Mouse (Mus musculus) forebrain, embryonic 11.5 days (tissue): ENCODE measurements around the gene Zfand2b. TPM values are rescaled to one million over a fixed set of nuclear protein-coding genes. Genes with fewer than 3 reads are reported as not detected.

Experiments used
- ATAC-seq: fragments of 200-750 bp; cut with Nextera tagmentation; replicated peaks from 2 replicates; pipeline ENCODE4 v1.8.0; 2017; ENCODE audit warnings: moderate TSS enrichment; ENCODE audit not compliant: low FRiP score
- DNase-seq: peaks from one replicate; pipeline ENCODE4 v3.0.0-alpha.2; 2017; ENCODE audit warnings: low spot score
- H3K27ac ChIP-seq: fragments of 300-500 bp; sonication (generic); 2 replicates; pipeline ENCODE4 v1.5.1; 2014; ENCODE audit warnings: low read depth, low read length
- H3K27me3 ChIP-seq: fragments of 300-500 bp; sonication (generic); 2 replicates; pipeline ENCODE4 v1.6.1; 2014; ENCODE audit warnings: mild to moderate bottlenecking, low read length, mixed read lengths; ENCODE audit not compliant: control insufficient read depth, insufficient read depth
- H3K36me3 ChIP-seq: fragments of 300-500 bp; sonication (generic); 2 replicates; pipeline ENCODE4 v1.6.1; 2014; ENCODE audit warnings: mild to moderate bottlenecking, low read length, moderate library complexity, mixed read lengths; ENCODE audit not compliant: control insufficient read depth, insufficient read depth
- H3K4me1 ChIP-seq: fragments of 300-500 bp; sonication (generic); replicated peaks from 2 replicates; pipeline ENCODE4 v1.6.1; 2014; ENCODE audit warnings: low read length, mixed read lengths; ENCODE audit not compliant: control insufficient read depth, insufficient read depth
- H3K4me2 ChIP-seq: fragments of 300-500 bp; sonication (generic); 2 replicates; pipeline ENCODE4 v1.6.1; 2014; ENCODE audit warnings: low read depth, mild to moderate bottlenecking, low read length, moderate library complexity, mixed read lengths; ENCODE audit not compliant: severe bottlenecking
- H3K4me3 ChIP-seq: fragments of 300-500 bp; sonication (generic); 2 replicates; pipeline ENCODE4 v1.5.1; 2014; ENCODE audit warnings: low read depth, low read length
- H3K9ac ChIP-seq: fragments of 300-500 bp; sonication (generic); 2 replicates; pipeline ENCODE4 v1.6.1; 2014; ENCODE audit warnings: low read length
- H3K9me3 ChIP-seq: fragments of 300-500 bp; sonication (generic); 2 replicates; pipeline ENCODE4 v1.6.1; 2016; ENCODE audit warnings: low read length, mixed read lengths; ENCODE audit not compliant: control insufficient read depth
- WGBS: fragments of 180-500 bp; shearing (Covaris S2); extraction: QIAGEN DNeasy Blood & Tissue Kit; methylation state at CpG from one replicate; pipeline ENCODE4 v1.1.7; 2014; 5-methylcytosine and 5-hydroxymethylcytosine counted together
- polyA plus RNA-seq: library from polyadenylated mRNA; unstranded; fragments of >200 nt; fragmentation: Nextera tagmentation; extraction: Ambion mirVana; gene quantifications from 2 replicates; pipeline ENCODE4 v1.2.1, GENCODE M21; 2014

The Zfand2b gene
- polyA plus RNA-seq, 1 experiment from 2014 or later: 27.9 TPM

DNA sequence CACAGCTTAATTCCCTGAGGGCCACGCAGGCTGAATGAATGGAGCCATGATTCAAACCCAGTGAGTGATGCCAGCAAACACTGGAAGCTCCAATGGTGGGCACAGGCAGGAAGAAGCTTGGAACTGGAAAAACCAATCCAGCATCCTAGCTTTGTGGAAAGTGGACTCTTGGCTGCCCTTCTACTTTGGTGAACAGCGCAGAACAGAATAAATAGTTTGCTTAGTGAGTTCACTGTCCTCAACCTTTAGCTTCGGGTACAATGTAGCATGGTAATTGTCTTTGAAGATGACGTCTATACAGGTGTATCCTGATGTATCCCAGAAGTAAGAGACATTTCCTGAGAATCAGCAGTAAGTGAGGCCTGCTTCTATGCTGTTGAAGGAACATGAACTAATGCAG lies 19.7 kb upstream of the Zfand2b start:
- no peak for ATAC-seq
- Histone ChIP-seq H3K4me2 (no peak overlapping the region), H3K4me3 (no peak overlapping the region), H3K9ac (no peak overlapping the region), H3K36me3 (peaks cover 5% of the 10 kb centered on the region), H3K9me3 (no peaks in the 10 kb centered on the region), H3K27ac (no peak overlapping the region), H3K4me1 (no peaks in the 10 kb centered on the region; the same call in 1 of the 2 replicates), H3K27me3 (no peaks in the 10 kb centered on the region)
- WGBS: 90% methylated on average over 4 of the region's 4 CpGs
- DNase-seq: no peak

DNA sequence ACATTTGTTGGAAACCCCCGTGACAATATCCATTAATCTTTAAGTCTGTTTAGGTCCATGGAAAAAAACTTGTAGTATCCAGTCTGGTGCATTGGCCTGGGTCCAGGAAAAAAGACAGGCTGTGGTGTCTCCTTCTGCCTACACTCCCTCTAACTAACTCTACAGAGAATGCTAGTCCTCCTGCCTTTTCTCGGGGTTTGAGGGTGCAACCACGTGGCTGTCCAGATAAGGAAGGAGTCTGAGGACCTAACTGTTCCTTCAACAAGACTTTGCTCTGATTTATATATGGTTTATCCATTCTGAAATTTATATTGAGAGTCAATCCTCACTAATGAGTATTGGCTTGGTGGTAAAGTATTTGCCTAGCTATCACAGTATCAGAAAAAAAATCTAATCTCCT lies 12.6 kb upstream of the Zfand2b start:
- DNase-seq: no peak
- Histone ChIP-seq H3K4me3 (no peak overlapping the region), H3K27me3 (no peaks in the 10 kb centered on the region), H3K27ac (no peak overlapping the region), H3K9me3 (no peaks in the 10 kb centered on the region), H3K4me1 (no peaks in the 10 kb centered on the region), H3K4me2 (no peak overlapping the region), H3K9ac (no peak overlapping the region), H3K36me3 (no peaks in the 10 kb centered on the region)
- no peak for ATAC-seq
- WGBS: 76% methylated on average over 3 of the region's 3 CpGs

DNA sequence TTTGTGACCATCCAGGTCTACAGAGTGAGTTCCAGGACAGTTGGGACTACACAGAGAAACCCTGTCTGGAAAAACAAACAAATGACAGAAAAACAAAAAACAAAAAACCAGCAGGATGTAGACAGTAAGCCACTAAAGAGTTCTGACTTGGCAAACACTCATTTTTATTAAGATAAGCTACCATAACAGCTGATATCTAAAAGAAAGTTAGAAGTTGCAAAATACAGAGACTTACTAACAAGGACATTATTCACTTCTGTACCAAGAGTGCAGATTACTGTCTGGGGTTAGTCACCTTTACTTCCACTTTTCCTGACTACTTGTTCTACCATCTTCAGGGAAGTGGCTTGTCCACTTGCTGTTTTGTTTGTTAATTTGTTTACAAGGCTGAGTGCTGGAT lies 9.5 kb upstream of the Zfand2b start:
- H3K4me3 ChIP-seq: no peak overlapping the region
- no peaks in the 10 kb centered on the region for H3K36me3 ChIP-seq
- H3K27ac ChIP-seq: no peak overlapping the region
- ATAC-seq: no peak
- H3K9me3 ChIP-seq: no peaks in the 10 kb centered on the region
- H3K9ac ChIP-seq: no peak overlapping the region
- no peak for DNase-seq
- H3K4me2 ChIP-seq: no peak overlapping the region
- no peaks in the 10 kb centered on the region for H3K4me1 ChIP-seq
- H3K27me3 ChIP-seq: no peaks in the 10 kb centered on the region

DNA sequence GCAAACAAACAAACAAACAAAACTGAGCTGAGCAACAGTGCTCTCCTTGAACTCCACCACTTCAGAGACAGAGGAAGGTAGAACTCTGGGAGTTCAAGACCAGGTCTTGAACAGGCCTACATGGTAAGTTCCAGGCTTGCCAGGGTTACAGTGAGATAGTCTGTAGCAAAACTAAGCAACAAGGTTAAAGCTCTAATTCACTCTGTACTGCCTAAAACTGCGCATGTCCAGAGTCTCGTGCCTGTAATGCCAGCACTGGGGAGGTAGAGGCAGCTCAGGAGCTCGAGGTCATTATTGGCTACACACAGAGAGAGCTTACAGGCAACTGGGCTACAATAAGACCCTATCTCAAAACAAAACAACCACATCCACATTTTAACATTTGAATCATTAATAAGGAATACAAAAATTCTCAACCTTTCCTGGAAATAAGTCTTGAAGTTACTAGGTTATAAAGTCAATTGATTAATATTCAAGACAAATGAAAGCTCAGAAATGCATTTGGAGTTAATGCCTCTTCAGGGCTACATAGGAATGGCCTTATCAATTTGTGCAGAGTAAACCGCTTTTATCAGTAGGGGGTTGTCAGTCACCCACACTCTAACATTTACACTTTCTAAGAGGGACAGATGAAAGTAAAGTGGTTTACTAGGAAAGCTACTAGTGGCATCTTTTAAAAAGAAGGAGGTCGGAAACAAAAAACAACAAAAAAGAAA lies 8.7 kb upstream of the Zfand2b start:
- ATAC-seq (no peak), DNase-seq (no peak)
- H3K4me2 ChIP-seq: no peak overlapping the region
- no peaks in the 10 kb centered on the region for H3K36me3 ChIP-seq
- H3K4me1 ChIP-seq: no peaks in the 10 kb centered on the region
- WGBS: 70% methylated on average over 5 of the region's 5 CpGs
- H3K27me3 ChIP-seq: no peaks in the 10 kb centered on the region
- no peak overlapping the region for H3K4me3 ChIP-seq
- H3K9me3 ChIP-seq: no peaks in the 10 kb centered on the region
- no peak overlapping the region for H3K9ac ChIP-seq
- no peak overlapping the region for H3K27ac ChIP-seq

DNA sequence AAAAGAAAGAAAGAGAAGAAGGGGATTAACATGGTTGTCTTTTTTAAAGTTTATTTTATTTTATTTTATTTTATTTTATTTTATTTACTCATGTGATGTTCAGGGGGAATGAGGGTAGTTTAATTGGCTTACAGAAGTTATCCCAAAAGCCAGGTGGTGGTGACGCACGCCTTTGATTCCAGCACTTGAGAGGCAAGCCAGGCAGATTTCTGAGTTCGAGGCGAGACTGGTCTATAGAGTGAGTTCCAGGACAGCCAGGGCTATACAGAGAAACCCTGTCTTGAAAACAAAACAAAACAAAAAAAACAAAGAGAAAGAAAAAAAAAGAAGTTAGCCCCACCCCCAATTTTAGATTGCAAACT lies 8.2 kb upstream of the Zfand2b start:
- H3K4me3 ChIP-seq: no peak overlapping the region

DNA sequence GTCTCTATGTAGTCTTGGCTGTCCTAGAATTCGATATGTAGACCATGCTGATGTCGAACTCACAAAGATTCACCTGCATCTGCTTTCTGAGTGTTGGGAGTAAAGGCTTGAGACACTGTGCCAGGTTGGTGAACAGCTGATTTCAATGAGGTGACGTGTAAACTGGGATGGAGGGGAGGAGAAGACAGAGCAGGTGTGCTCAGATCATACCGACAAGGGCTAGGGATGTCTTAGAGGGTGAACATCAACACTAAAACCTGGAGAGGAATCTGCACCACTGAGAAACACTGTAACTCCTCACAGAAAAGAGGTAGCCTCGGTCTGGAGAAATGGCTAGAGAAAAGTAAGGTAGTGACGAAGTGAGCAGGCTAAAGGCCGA lies 364 bp upstream of the Zfand2b start:
- H3K27me3 ChIP-seq: no peaks in the 10 kb centered on the region
- no peaks in the 10 kb centered on the region for H3K36me3 ChIP-seq
- no peaks in the 10 kb centered on the region for H3K9me3 ChIP-seq
- no peaks in the 10 kb centered on the region; the same call in 1 of the 2 replicates for H3K4me1 ChIP-seq
- H3K4me3 ChIP-seq: peak overlapping the region; percentile 71
- DNase-seq: no peak
- ATAC-seq: peak; percentile 18; the same call in 1 of the 2 replicates
- WGBS: 8% methylated on average over 7 of the region's 7 CpGs
- H3K4me2 ChIP-seq: peak overlapping the region; percentile 53
- H3K9ac ChIP-seq: peak overlapping the region; percentile 67
- no peak overlapping the region for H3K27ac ChIP-seq

More for the DNA sequence above, 8.2 kb upstream of the Zfand2b start:
- Histone ChIP-seq H3K4me1 (no peaks in the 10 kb centered on the region), H3K9ac (no peak overlapping the region), H3K27me3 (no peaks in the 10 kb centered on the region), H3K27ac (no peak overlapping the region), H3K36me3 (no peaks in the 10 kb centered on the region), H3K4me2 (no peak overlapping the region), H3K9me3 (no peaks in the 10 kb centered on the region)
- WGBS: 84% methylated on average over 4 of the region's 4 CpGs
- ATAC-seq: no peak
- DNase-seq: no peak

DNA sequence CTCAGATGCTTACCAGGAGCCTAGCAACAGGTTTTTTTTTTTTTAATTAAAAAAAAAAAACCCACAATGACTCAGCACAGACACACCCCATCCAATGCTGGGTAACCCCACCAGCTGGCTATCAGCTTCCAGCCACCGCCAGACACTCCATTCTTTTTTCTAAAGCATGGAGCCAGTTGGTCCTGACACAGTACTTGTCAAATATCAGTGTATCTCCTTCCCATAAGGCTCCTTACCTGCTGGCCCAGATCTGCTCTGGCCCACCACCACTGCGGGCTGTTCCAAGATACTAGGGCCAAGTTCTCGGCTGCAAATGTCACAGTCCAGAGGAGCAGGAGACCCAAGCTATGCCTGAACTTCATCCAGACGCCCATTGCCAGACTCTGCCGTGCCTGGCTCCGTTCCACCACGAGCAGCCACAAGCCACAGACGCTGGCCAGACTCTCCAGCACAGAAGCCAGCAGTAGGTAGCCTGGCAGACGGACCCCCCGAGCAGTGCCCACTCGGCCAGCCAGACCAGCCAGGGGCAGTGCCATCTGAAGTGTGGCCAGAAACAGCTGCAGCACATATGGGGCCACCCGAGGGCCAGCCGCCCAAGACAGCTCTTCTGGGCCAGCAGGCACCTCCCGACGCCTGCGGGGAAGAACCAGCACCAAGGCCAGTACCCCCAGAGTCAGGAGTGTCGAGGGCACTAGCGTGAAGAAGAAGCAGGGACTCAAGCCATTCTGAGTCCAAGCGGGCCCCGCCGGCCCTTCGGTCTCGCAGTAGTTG lies 11.1 kb downstream of the Zfand2b start:
- H3K36me3 ChIP-seq: no peaks in the 10 kb centered on the region; the same call in 1 of the 2 replicates
- no peaks in the 10 kb centered on the region for H3K9me3 ChIP-seq
- peaks cover 8% of the 10 kb centered on the region; the same call in 1 of the 2 replicates for H3K4me1 ChIP-seq
- peak overlapping the region; percentile 68 for H3K9ac ChIP-seq
- ATAC-seq: no peak; the same call in none of the 2 replicates
- peak overlapping the region; percentile 98 for H3K4me2 ChIP-seq
- H3K27me3 ChIP-seq: no peaks in the 10 kb centered on the region
- peak overlapping the region; percentile 56 for H3K4me3 ChIP-seq
- 14% methylated on average over 23 of the region's 23 CpGs for WGBS
- H3K27ac ChIP-seq: peak overlapping the region; percentile 12; the same call in 1 of the 2 replicates
- no peak for DNase-seq

DNA sequence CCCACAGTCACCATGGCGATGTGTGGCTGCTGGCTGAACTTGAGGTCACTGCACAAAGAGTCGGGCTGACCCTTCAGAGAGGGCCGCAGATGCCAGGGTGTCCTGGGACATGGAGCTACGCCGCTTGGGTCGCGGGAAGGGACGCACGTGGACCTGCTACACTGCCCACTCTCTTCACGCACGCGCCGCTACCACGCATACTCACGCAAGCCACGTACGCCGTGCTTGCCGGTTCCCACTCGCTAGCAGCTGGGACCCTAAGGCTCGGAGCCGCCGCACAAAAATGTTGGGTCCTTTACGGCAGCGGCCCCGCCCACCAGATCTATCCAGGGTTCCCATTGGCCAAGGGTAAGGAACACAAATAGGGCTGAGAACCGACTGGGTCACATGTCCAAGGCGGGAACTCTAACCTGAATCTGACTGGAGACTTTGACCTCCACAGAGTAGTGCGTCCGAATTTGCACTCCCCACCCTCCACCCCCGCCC lies 11.7 kb downstream of the Zfand2b start, which contains the start of gene Abcb6:
Gene Abcb6, minus strand, starts transcription at position 288 of the 486 bp plus-strand sequence.
- peak; percentile 92 for DNase-seq
- ATAC-seq: peak; percentile 92
- Histone ChIP-seq H3K36me3 (no peaks in the 10 kb centered on the region; the same call in 1 of the 2 replicates), H3K27ac (peak within 1 kb of the TSS; percentile 12; the same call in 1 of the 2 replicates), H3K4me1 (peaks cover 8% of the 10 kb centered on the region; the same call in 1 of the 2 replicates), H3K27me3 (no peaks in the 10 kb centered on the region), H3K9ac (peak within 1 kb of the TSS; percentile 68), H3K4me2 (peak within 1 kb of the TSS; percentile 98), H3K9me3 (no peaks in the 10 kb centered on the region), H3K4me3 (peak within 1 kb of the TSS; percentile 56)
- under 1% methylated on average over 31 of the region's 31 CpGs for WGBS
